Mouse (Mus musculus) hindbrain, embryonic 14.5 days (tissue): ENCODE measurements around the gene Olfr1019. TPM values are rescaled to one million over a fixed set of nuclear protein-coding genes. Genes with fewer than 3 reads are reported as not detected.

Source experiments
- ATAC-seq: fragments of 200-750 bp; cut with Nextera tagmentation; 2 replicates; pipeline ENCODE4 v1.8.0; 2017; ENCODE audit warnings: moderate number of reproducible peaks, mild to moderate bottlenecking, moderate TSS enrichment, moderate library complexity; ENCODE audit not compliant: low FRiP score
- DNase-seq: peaks from one replicate; pipeline ENCODE4 v3.0.0-alpha.2; 2015; ENCODE audit warnings: low spot score
- H3K27ac ChIP-seq: fragments of 300-500 bp; sonication (generic); 2 replicates; pipeline ENCODE4 v1.5.1; 2014; ENCODE audit warnings: mild to moderate bottlenecking, moderate library complexity
- H3K27me3 ChIP-seq: fragments of 300-500 bp; sonication (generic); 2 replicates; pipeline ENCODE4 v1.6.1; 2014; ENCODE audit warnings: mild to moderate bottlenecking, low read length, mixed read lengths; ENCODE audit not compliant: control insufficient read depth, insufficient read depth
- H3K36me3 ChIP-seq: fragments of 300-500 bp; sonication (generic); replicated peaks from 2 replicates; pipeline ENCODE4 v1.6.1; 2014; ENCODE audit not compliant: control insufficient read depth, insufficient read depth
- H3K4me1 ChIP-seq: fragments of 300-500 bp; sonication (generic); replicated peaks from 2 replicates; pipeline ENCODE4 v1.6.1; 2014; ENCODE audit warnings: antibody characterized with exemption, low read length, mixed read lengths; ENCODE audit not compliant: control insufficient read depth, insufficient read depth
- H3K4me2 ChIP-seq: fragments of 300-500 bp; sonication (generic); replicated peaks from 2 replicates; pipeline ENCODE4 v1.6.1; 2014; ENCODE audit warnings: mild to moderate bottlenecking, moderate library complexity
- H3K4me3 ChIP-seq: fragments of 300-500 bp; sonication (generic); replicated peaks from 2 replicates; pipeline ENCODE4 v1.5.1; 2014; ENCODE audit warnings: mild to moderate bottlenecking, low read length
- H3K9ac ChIP-seq: fragments of 300-500 bp; sonication (generic); 2 replicates; pipeline ENCODE4 v1.6.1; 2014
- H3K9me3 ChIP-seq: fragments of 300-500 bp; sonication (generic); 2 replicates; pipeline ENCODE4 v1.6.1; 2016; ENCODE audit warnings: low read length; ENCODE audit not compliant: control insufficient read depth
- WGBS: fragments of 180-500 bp; shearing (Covaris S2); extraction: QIAGEN DNeasy Blood & Tissue Kit; methylation state at CpG from one replicate; pipeline ENCODE4 v1.1.7; 2014; 5-methylcytosine and 5-hydroxymethylcytosine counted together
- polyA plus RNA-seq: library from polyadenylated mRNA; unstranded; fragments of >200 nt; fragmentation: Nextera tagmentation; extraction: Ambion mirVana; gene quantifications from 2 replicates; pipeline ENCODE4 v1.2.1, GENCODE M21; 2014

Gene Olfr1019
- not detected in 2 replicates for polyA plus RNA-seq

GRCm38 (mm10) chr2:85845383-85845782 is at the start of gene Olfr1019:
Gene Olfr1019, minus strand, starts transcription at chr2:85845483.
- Histone ChIP-seq H3K4me1 (no peaks in the 10 kb centered on the region), H3K9ac (no peak within 1 kb of the TSS), H3K4me2 (no peak within 1 kb of the TSS), H3K27me3 (no peaks in the 10 kb centered on the region), H3K9me3 (no peaks in the 10 kb centered on the region), H3K36me3 (no peaks in the 10 kb centered on the region), H3K4me3 (no peak within 1 kb of the TSS), H3K27ac (no peak within 1 kb of the TSS)
- ATAC-seq (no peak), DNase-seq (no peak)

- no peaks in the 10 kb centered on the region for H3K4me1 ChIP-seq
- whole genome bisulfite sequencing = 74% methylated on average over 2 of the region's 2 CpGs
- H3K9me3 ChIP-seq = no peaks in the 10 kb centered on the region
- no peaks in the 10 kb centered on the region for H3K36me3 ChIP-seq
- no peak within 1 kb of the TSS for H3K4me3 ChIP-seq
- ATAC-seq (no peak), DNase-seq (no peak)
- H3K9ac ChIP-seq = no peak within 1 kb of the TSS
- H3K27me3 ChIP-seq = no peaks in the 10 kb centered on the region
- H3K4me2 ChIP-seq = no peak within 1 kb of the TSS
- H3K27ac ChIP-seq = no peak within 1 kb of the TSS
Observed at GRCm38 (mm10) chr2:85885340-85885739, 40.1 kb upstream of the Olfr1019 start, which contains the start of gene Olfr1023. Gene Olfr1023, plus strand, starts transcription at chr2:85885640.

GRCm38 (mm10) chr2:85868294-85868693 is 23.0 kb upstream of the Olfr1019 start, which contains the start of gene Olfr1022:
Gene Olfr1022, plus strand, starts transcription at chr2:85868594.
- no peak within 1 kb of the TSS for H3K27ac ChIP-seq
- no peak within 1 kb of the TSS for H3K9ac ChIP-seq
- no peaks in the 10 kb centered on the region for H3K4me1 ChIP-seq
- no peaks in the 10 kb centered on the region for H3K9me3 ChIP-seq
- ATAC-seq (no peak), DNase-seq (no peak)
- WGBS = 53% methylated on average over 2 of the region's 2 CpGs
- H3K4me3 ChIP-seq = no peak within 1 kb of the TSS
- H3K27me3 ChIP-seq = no peaks in the 10 kb centered on the region
- H3K36me3 ChIP-seq = no peaks in the 10 kb centered on the region
- no peak within 1 kb of the TSS for H3K4me2 ChIP-seq

GRCm38 (mm10) chr2:85846730-85847129 is 1.4 kb upstream of the Olfr1019 start, which contains the start of gene Olfr1020:
Gene Olfr1020, plus strand, starts transcription at chr2:85847030.
- no peak within 1 kb of the TSS for H3K4me3 ChIP-seq
- H3K36me3 ChIP-seq = no peaks in the 10 kb centered on the region
- no peaks in the 10 kb centered on the region for H3K4me1 ChIP-seq
- no peak for DNase-seq
- no peak within 1 kb of the TSS for H3K4me2 ChIP-seq
- 79% methylated on average over 1 of the region's 1 CpGs for WGBS
- H3K9ac ChIP-seq = no peak within 1 kb of the TSS
- no peaks in the 10 kb centered on the region for H3K27me3 ChIP-seq
- no peak for ATAC-seq
- H3K9me3 ChIP-seq = no peaks in the 10 kb centered on the region
- no peak within 1 kb of the TSS for H3K27ac ChIP-seq

GRCm38 (mm10) chr2:85818179-85818578 is 27.1 kb downstream of the Olfr1019 start, which contains the start of gene Olfr1018:
Gene Olfr1018, plus strand, starts transcription at chr2:85818479.
- Histone ChIP-seq H3K36me3 (no peaks in the 10 kb centered on the region), H3K27ac (no peak within 1 kb of the TSS), H3K4me2 (no peak within 1 kb of the TSS), H3K4me1 (no peaks in the 10 kb centered on the region), H3K27me3 (no peaks in the 10 kb centered on the region), H3K4me3 (no peak within 1 kb of the TSS), H3K9me3 (no peaks in the 10 kb centered on the region), H3K9ac (no peak within 1 kb of the TSS)
- DNase-seq (no peak), ATAC-seq (no peak)

- no peak for ATAC-seq
- WGBS = 93% methylated on average over 4 of the region's 4 CpGs
- no peaks in the 10 kb centered on the region for H3K4me1 ChIP-seq
- no peak overlapping the region for H3K27ac ChIP-seq
- no peaks in the 10 kb centered on the region for H3K9me3 ChIP-seq
- DNase-seq = no peak
- H3K4me2 ChIP-seq = no peak overlapping the region
- no peaks in the 10 kb centered on the region for H3K27me3 ChIP-seq
- H3K9ac ChIP-seq = no peak overlapping the region
- H3K4me3 ChIP-seq = no peak overlapping the region
- no peaks in the 10 kb centered on the region for H3K36me3 ChIP-seq
Observed at GRCm38 (mm10) chr2:85804501-85804900, 40.8 kb downstream of the Olfr1019 start.

GRCm38 (mm10) chr2:85802444-85802843 is 42.8 kb downstream of the Olfr1019 start, which contains the start of gene Olfr1016:
Gene Olfr1016, minus strand, starts transcription at chr2:85802544.
- DNase-seq = no peak
- Histone ChIP-seq H3K4me1 (no peaks in the 10 kb centered on the region), H3K27me3 (no peaks in the 10 kb centered on the region), H3K4me2 (no peak within 1 kb of the TSS), H3K27ac (no peak within 1 kb of the TSS), H3K4me3 (no peak within 1 kb of the TSS), H3K36me3 (no peaks in the 10 kb centered on the region), H3K9ac (no peak within 1 kb of the TSS), H3K9me3 (no peaks in the 10 kb centered on the region)
- WGBS = 92% methylated on average over 2 of the region's 2 CpGs
- no peak for ATAC-seq

- no peak for DNase-seq
- ATAC-seq = no peak
Observed at GRCm38 (mm10) chr2:85792331-85792730, 53.0 kb downstream of the Olfr1019 start.

More at GRCm38 (mm10) chr2:85792331-85792730, 53.0 kb downstream of the Olfr1019 start:
- WGBS = 20% methylated on average over 2 of the region's 2 CpGs
- Histone ChIP-seq H3K4me1 (no peaks in the 10 kb centered on the region), H3K27ac (no peak overlapping the region), H3K4me2 (no peak overlapping the region), H3K36me3 (no peaks in the 10 kb centered on the region), H3K9me3 (no peaks in the 10 kb centered on the region), H3K9ac (no peak overlapping the region), H3K27me3 (no peaks in the 10 kb centered on the region), H3K4me3 (no peak overlapping the region)
